Mouse (Mus musculus) neural tube, embryonic 11.5 days (tissue): ENCODE data around the gene Usf3. TPM values are rescaled to one million over a fixed set of nuclear protein-coding genes. Genes with fewer than 3 reads are reported as not detected.

Source experiments
- ATAC-seq: fragments of 200-750 bp; cut with Nextera tagmentation; 2 replicates; pipeline ENCODE4 v1.8.0; 2017; ENCODE audit warnings: moderate number of reproducible peaks, mild to moderate bottlenecking, moderate TSS enrichment, moderate library complexity; ENCODE audit not compliant: insufficient read depth, low FRiP score, low TSS enrichment
- DNase-seq: peaks from one replicate; pipeline ENCODE4 v3.0.0-alpha.2; 2015; ENCODE audit warnings: low spot score
- H3K27ac ChIP-seq: fragments of 300-500 bp; sonication (generic); 2 replicates; pipeline ENCODE4 v1.5.1; 2014; ENCODE audit warnings: low read depth, mild to moderate bottlenecking, low read length
- H3K27me3 ChIP-seq: fragments of 300-500 bp; sonication (generic); 2 replicates; pipeline ENCODE4 v1.6.1; 2014; ENCODE audit warnings: mild to moderate bottlenecking, low read length, mixed read lengths; ENCODE audit not compliant: control insufficient read depth, insufficient read depth
- H3K36me3 ChIP-seq: fragments of 300-500 bp; sonication (generic); 2 replicates; pipeline ENCODE4 v1.6.1; 2014; ENCODE audit warnings: mild to moderate bottlenecking, low read length, moderate library complexity, mixed read lengths; ENCODE audit not compliant: control insufficient read depth, insufficient read depth
- H3K4me1 ChIP-seq: fragments of 300-500 bp; sonication (generic); 2 replicates; pipeline ENCODE4 v1.6.1; 2014; ENCODE audit warnings: low read length, mixed read lengths; ENCODE audit not compliant: control insufficient read depth, insufficient read depth
- H3K4me2 ChIP-seq: fragments of 300-500 bp; sonication (generic); 2 replicates; pipeline ENCODE4 v1.6.1; 2014; ENCODE audit warnings: low read depth, mild to moderate bottlenecking, moderate library complexity
- H3K4me3 ChIP-seq: fragments of 300-500 bp; sonication (generic); 2 replicates; pipeline ENCODE4 v1.5.1; 2014; ENCODE audit warnings: low read depth, low read length
- H3K9ac ChIP-seq: fragments of 300-500 bp; sonication (generic); 2 replicates; pipeline ENCODE4 v1.6.1; 2014; ENCODE audit warnings: mild to moderate bottlenecking, low read length
- H3K9me3 ChIP-seq: fragments of 300-500 bp; sonication (generic); 2 replicates; pipeline ENCODE4 v1.6.1; 2016; ENCODE audit warnings: low read length; ENCODE audit not compliant: control insufficient read depth
- WGBS: fragments of 180-500 bp; shearing (Covaris S2); extraction: QIAGEN DNeasy Blood & Tissue Kit; methylation state at CpG from one replicate; pipeline ENCODE4 v1.1.7; 2014; 5-methylcytosine and 5-hydroxymethylcytosine counted together
- polyA plus RNA-seq: library from polyadenylated mRNA; unstranded; fragments of >200 nt; fragmentation: Nextera tagmentation; extraction: Ambion mirVana; gene quantifications from 2 replicates; pipeline ENCODE4 v1.2.1, GENCODE M21; 2014

Usf3 gene
- polyA plus RNA-seq, 1 experiment from 2014 or later, result 4.7 TPM

DNA sequence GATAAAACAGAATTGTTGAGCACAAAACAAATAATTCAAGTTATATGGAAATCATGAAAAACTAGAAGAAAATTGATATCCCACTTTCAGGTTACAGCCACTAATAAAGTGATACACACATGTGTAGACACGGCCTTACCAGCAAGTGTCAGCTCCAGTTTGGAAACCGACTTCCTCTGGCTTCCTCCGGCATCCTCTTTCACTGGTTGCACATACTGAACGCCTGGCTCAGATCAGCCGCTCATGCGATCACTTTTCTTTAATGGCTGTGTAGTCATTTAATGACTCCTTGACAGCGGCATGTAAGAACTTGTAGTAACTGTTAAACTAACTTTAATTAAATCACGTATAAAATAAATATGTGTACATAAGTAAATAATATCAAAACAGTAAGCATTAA lies 32.9 kb downstream of the Usf3 start:
- Histone ChIP-seq H3K4me2 (no peak overlapping the region), H3K27ac (no peak overlapping the region), H3K27me3 (no peaks in the 10 kb centered on the region), H3K4me3 (no peak overlapping the region), H3K36me3 (peaks cover 2% of the 10 kb centered on the region; the same call in 1 of the 2 replicates), H3K4me1 (no peaks in the 10 kb centered on the region), H3K9me3 (no peaks in the 10 kb centered on the region), H3K9ac (no peak overlapping the region)
- DNase-seq (no peak), ATAC-seq (no peak)
- WGBS, result 92% methylated on average over 8 of the region's 8 CpGs

DNA sequence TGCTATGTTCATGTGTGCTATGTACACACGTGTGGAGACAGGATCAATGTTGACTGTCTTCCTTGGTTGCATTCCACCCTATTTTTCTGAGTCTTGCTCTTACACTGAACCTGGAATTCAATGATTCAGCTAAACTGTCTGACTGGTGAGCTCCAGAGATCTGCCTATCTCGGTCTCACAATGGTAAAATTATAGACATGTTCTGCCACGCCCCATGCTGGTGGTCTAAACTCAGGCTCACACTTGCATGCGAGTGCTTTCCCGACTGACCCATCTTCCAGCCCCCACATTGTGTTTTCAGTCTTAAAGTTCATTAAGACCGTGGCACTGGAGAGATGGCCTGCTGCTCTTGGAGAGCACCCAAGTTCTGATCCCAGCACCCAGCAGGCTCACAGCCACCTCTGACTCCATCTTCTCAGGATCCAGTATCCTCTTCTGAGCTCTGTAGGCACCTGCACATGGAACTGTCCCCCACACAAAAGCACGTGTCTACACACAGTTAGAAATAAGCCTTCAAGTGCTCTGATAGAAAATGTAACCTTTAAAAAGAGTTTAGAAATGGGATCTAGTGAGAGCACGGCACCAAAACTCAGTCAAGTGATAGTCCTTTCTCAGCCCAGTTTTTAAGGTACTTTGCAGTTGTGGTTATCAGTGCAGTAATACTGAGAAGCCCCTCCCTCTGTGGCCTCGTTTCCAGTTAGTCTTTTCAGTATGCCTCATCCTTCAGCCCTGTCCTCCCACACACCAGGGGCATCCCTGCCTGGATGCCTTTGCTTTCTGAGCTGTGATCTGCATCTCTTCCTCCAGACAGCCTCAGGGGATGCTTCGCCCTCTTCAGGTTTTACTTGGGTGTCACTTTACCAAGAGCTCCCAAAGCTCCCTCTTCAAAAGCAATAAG lies 37.4 kb downstream of the Usf3 start:
- Histone ChIP-seq H3K36me3 (no peaks in the 10 kb centered on the region), H3K4me2 (no peak overlapping the region), H3K27me3 (no peaks in the 10 kb centered on the region), H3K9me3 (no peaks in the 10 kb centered on the region), H3K4me3 (no peak overlapping the region), H3K27ac (no peak overlapping the region), H3K9ac (no peak overlapping the region), H3K4me1 (no peaks in the 10 kb centered on the region)
- no peak for ATAC-seq
- no peak for DNase-seq
- WGBS, result 86% methylated on average over 10 of the region's 10 CpGs

- no peaks in the 10 kb centered on the region for H3K27me3 ChIP-seq
- no peak overlapping the region for H3K4me3 ChIP-seq
- no peaks in the 10 kb centered on the region for H3K9me3 ChIP-seq
- no peak overlapping the region for H3K4me2 ChIP-seq
- ATAC-seq (no peak), DNase-seq (no peak)
- WGBS, result 91% methylated on average over 1 of the region's 1 CpGs
- H3K36me3 ChIP-seq, result no peaks in the 10 kb centered on the region
- H3K4me1 ChIP-seq, result no peaks in the 10 kb centered on the region
- no peak overlapping the region for H3K9ac ChIP-seq
- H3K27ac ChIP-seq, result no peak overlapping the region
Observed at GRCm38 (mm10) chr16:44211054-44211414, 38.0 kb downstream of the Usf3 start.

- no peak for ATAC-seq
- WGBS, result 94% methylated on average over 7 of the region's 7 CpGs
- H3K36me3 ChIP-seq, result peaks cover 8% of the 10 kb centered on the region
- H3K4me1 ChIP-seq, result no peaks in the 10 kb centered on the region
- no peak for DNase-seq
- H3K9me3 ChIP-seq, result no peaks in the 10 kb centered on the region
- H3K9ac ChIP-seq, result no peak overlapping the region
- no peak overlapping the region for H3K27ac ChIP-seq
- H3K4me3 ChIP-seq, result no peak overlapping the region
- H3K4me2 ChIP-seq, result no peak overlapping the region
- H3K27me3 ChIP-seq, result no peaks in the 10 kb centered on the region
Observed at GRCm38 (mm10) chr16:44212703-44213102, 39.7 kb downstream of the Usf3 start.

DNA sequence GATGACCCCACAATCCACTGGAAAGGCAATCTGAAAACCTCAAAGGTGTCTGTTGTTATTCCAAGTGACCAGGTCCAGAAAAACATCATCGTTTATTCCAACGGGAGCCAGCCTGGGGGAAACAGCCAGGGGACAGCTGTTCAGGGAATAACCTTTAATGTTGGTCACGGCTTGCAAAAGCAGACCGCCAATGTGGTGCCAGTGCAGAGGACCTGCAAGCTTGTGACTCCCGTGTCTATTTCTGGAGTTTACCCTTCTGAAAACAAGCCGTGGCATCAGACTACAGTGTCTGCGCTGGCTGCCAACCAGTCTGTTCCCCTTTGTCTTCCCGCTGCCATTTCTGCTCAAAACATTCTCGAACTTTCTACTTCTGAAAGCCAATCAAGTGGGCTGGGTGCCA lies 42.5 kb downstream of the Usf3 start:
- Histone ChIP-seq H3K4me2 (no peak overlapping the region), H3K4me3 (no peak overlapping the region), H3K27me3 (no peaks in the 10 kb centered on the region), H3K9ac (no peak overlapping the region), H3K9me3 (no peaks in the 10 kb centered on the region), H3K27ac (no peak overlapping the region), H3K4me1 (no peaks in the 10 kb centered on the region), H3K36me3 (peaks cover 15% of the 10 kb centered on the region)
- WGBS, result 91% methylated on average over 9 of the region's 9 CpGs
- DNase-seq (no peak), ATAC-seq (no peak)

GRCm38 (mm10) chr16:44216417-44216816 lies 43.4 kb downstream of the Usf3 start:
- H3K36me3 ChIP-seq, result peaks cover 15% of the 10 kb centered on the region
- H3K4me2 ChIP-seq, result no peak overlapping the region
- H3K27me3 ChIP-seq, result no peaks in the 10 kb centered on the region
- H3K9me3 ChIP-seq, result no peaks in the 10 kb centered on the region
- WGBS, result 93% methylated on average over 7 of the region's 7 CpGs
- ATAC-seq (no peak), DNase-seq (no peak)
- no peaks in the 10 kb centered on the region for H3K4me1 ChIP-seq
- H3K27ac ChIP-seq, result no peak overlapping the region
- no peak overlapping the region for H3K9ac ChIP-seq
- H3K4me3 ChIP-seq, result no peak overlapping the region

- peaks cover 15% of the 10 kb centered on the region for H3K36me3 ChIP-seq
- DNase-seq, result no peak
- no peak overlapping the region for H3K4me3 ChIP-seq
- H3K27me3 ChIP-seq, result no peaks in the 10 kb centered on the region
- no peak overlapping the region for H3K9ac ChIP-seq
- H3K4me2 ChIP-seq, result no peak overlapping the region
- H3K9me3 ChIP-seq, result no peaks in the 10 kb centered on the region
- H3K4me1 ChIP-seq, result no peaks in the 10 kb centered on the region
- WGBS, result 84% methylated on average over 6 of the region's 6 CpGs
- H3K27ac ChIP-seq, result no peak overlapping the region
- ATAC-seq, result no peak
Observed at GRCm38 (mm10) chr16:44221463-44221862, 48.4 kb downstream of the Usf3 start.

GRCm38 (mm10) chr16:44226706-44227291 lies 53.8 kb downstream of the Usf3 start:
- Histone ChIP-seq H3K4me1 (no peaks in the 10 kb centered on the region), H3K27me3 (no peaks in the 10 kb centered on the region), H3K36me3 (no peaks in the 10 kb centered on the region; the same call in 1 of the 2 replicates), H3K9me3 (no peaks in the 10 kb centered on the region), H3K4me3 (no peak overlapping the region), H3K9ac (no peak overlapping the region), H3K27ac (no peak overlapping the region), H3K4me2 (no peak overlapping the region)
- no peak for ATAC-seq
- DNase-seq, result no peak
- 91% methylated on average over 13 of the region's 13 CpGs for WGBS

DNA sequence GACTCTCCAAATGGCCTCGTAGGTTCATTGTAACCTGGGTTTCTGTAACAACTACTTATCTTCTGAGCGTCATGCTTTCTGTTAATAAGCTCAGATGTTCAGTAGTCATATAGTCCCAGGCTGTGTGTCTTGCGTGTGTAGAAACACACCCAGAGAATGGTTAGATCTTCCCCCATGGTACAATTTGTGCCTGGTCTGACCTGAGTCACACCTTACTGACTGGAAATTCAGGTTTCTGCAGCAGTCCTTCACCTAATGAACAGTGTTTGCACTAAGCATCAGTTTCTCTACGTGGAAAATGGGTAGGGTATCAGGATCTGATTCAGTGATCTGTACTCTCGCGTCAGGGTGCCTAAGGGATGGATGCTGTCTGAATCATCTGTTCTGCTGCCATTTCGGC lies 60.0 kb downstream of the Usf3 start:
- no peaks in the 10 kb centered on the region for H3K4me1 ChIP-seq
- H3K9me3 ChIP-seq, result no peaks in the 10 kb centered on the region
- 89% methylated on average over 7 of the region's 7 CpGs for WGBS
- no peak for DNase-seq
- H3K4me3 ChIP-seq, result no peak overlapping the region
- H3K4me2 ChIP-seq, result no peak overlapping the region
- ATAC-seq, result no peak
- no peaks in the 10 kb centered on the region for H3K27me3 ChIP-seq
- no peaks in the 10 kb centered on the region for H3K36me3 ChIP-seq
- no peak overlapping the region for H3K9ac ChIP-seq
- no peak overlapping the region for H3K27ac ChIP-seq
